Mouse (Mus musculus) layer of hippocampus, adult 9-11 months (tissue): ENCODE data around the gene Snrnp27.

ENCODE experiments used
- DNase-seq: peaks from one replicate; pipeline ENCODE4 v3.0.0; 2022

Snrnp27 gene

DNA sequence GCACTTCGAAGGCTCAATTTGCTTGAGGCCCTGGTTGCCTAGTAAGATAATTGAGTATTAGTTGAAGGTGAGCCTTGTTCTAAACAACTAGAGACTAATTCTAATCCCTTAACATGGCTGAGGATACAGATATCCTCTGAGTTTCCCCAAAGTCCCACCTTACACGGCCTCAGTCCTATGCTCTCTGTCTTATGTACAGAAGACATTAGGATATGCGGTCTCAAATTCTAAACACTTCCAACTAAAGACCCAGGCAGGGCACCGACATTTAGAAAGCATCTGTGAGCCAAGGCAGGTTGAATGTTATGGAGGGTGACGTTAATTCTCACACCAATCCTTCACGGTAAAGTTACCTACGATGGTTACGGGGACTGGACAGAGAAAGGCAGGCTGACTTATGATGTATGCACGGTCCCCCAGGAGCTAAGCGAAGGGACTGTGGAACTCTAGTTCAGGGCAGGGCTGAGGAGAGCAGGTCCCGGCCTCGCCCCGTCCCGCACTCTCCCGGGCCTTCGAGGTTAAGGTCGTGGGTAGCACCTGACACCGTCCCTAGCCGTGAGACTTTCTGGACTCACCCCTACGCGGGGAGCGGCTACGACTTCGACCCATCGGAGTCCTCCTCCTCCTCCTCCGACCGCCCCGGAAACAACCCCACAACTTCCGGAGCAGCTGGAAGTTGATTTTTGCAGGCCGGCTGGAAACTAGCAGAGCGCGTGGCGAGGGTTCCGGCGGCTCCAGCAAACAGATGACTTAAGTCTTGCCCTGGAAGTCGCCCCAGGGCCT, at the start of gene Snrnp27:
TSS of gene Snrnp27 (minus strand) at position 651 of the 783 bp plus-strand sequence.
- DNase-seq = peak; percentile 85

DNA sequence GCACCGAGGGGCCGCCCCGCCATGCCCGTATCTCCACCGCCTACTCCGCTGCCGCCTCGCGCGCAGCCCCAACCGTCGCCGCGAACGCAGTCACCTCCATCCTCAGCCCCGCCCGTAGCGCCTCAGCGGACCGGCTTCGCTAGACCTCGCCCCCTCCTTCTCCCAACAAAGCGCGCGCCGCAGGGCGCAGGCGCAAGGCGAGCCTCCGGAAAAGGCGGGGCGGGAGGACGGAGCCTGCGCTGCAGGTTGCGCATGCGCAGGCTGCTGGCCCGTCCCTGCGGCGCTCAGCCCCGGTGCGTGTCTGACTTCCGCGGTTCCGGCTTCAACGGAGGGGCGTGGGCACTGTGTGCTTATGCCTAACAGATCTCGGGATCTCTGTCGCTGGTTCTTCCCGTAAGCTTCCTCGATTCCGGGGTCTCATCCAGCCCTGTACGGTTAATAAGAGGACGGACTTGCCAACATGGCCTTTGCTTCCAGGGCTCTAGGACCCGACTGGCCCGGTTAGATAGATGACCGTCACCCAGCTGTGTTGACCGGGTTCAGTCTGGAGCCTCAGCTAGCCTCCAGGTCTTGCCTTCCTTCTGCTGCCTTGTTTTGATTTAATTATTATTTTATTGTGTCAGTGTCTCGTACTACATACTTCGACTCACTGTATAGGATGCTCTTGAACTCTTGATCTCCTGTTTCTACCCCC, 49.0 kb upstream of the Snrnp27 start, which contains the start of gene Gmcl1:
TSS of gene Gmcl1 (minus strand) at position 201 of the 694 bp plus-strand sequence.
- peak; percentile 94 for DNase-seq

DNA sequence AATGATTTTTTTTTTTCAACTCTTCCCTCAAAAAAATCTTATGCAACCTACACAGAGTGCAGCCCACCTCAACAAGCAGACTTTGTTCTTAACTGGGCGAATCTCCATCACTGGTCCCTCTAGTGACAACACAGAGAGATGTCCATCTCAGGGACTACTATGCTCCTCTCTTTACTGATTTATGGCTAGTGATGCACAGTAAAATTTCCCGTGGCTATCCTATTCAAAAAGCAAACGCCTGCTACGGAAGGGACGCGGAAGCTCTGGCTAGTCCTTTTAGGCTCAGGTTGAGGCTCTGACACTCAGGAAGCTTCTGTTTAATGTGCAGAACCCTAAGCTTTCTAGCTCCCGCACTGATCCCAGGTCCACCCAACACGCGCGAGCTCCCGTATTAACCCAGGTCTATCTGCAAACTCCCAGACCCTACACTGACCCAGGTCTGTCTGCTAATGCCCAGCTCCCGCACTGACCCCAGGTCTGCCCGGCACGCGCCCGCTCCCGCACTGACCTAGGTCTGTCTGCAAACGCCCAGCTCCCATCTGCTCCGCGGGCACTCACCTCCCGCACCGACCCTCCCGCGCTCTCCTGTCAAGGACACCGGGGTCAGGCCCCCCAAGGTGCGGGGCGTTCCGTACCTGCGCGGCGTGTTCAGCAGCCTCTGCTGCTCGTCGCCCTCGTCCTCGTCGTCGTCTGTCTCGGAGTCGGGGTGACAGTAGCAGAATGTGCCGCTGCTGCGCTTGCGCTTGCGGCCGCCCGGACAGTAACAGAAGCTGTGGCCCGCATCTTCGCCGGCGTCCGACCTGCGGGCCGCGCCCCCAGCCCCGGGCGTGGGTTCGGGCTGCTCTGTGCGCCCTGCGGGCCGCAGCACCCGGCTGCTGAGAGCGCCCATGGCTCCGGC, 48.2 kb upstream of the Snrnp27 start:
- peak; percentile 42 for DNase-seq

DNA sequence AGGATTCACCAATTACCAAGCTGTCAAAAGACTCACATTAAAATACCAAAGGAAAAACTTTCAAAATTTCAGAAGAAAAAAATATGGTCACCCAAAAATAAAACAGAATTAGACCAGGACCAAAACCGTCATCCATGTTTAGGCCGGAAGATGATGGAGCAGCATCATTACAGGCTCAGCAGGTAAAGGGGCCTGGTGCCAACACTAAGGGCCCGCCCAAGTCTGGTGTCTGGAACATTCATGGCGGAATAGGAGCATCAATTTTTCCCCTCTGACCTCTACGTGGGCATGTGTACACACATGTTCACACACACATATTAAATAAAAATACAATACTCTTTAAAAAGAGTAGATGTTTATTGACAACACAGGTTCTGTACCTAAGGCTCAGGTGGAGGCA, 44.4 kb upstream of the Snrnp27 start:
- no peak for DNase-seq

DNA sequence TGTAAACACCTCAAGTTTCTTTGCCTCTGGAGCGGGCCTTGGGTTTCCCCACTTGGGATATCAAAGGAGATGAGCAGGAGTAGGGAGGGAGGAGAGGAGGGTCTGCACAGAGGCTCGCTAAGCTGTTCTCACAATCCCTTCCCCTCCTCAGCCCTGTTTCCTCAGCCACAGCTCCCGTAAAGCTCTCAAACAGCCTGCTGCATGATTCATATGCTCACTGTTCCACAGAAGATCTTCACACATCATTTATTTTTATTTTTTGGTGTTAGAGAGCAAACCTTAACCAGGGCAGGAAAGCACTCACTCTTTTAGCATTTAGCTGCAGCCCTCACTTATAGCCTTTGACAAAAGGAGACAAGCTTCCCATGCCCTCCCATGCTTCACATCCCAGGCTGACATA, 37.7 kb upstream of the Snrnp27 start:
- DNase-seq = no peak

DNA sequence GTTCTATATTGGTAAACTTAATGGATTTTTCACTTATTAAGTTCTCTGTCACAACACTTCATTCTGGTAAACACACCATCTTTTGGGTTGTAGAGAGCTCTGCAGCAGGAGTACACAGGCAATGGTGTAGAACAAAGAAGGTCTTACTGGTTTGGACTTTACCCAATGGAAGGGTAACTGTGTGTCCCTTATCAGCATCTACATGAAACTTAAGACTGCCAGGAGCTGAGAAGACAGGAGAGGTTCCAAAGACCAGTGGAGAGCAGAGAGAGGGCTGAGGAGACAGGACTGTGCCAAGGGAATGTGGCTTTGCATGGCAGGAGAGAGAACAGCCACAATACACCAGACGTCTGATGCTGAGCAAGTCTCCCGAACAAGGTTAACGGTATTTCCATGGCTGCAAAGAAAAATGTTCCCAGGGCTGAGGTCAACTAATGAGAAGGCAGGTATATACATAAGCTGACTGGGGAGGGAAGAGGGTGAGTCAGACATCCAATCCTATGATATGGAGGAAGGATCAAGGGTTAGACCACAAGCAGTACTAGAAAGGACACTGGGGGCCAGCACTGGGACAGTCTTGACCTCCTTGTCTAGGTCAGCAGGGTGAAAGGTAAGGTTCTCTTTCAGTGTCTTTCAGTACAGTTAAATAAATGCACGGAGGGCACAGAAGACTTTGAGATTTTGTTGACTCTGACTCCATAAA, 23.9 kb upstream of the Snrnp27 start:
- no peak for DNase-seq

DNA sequence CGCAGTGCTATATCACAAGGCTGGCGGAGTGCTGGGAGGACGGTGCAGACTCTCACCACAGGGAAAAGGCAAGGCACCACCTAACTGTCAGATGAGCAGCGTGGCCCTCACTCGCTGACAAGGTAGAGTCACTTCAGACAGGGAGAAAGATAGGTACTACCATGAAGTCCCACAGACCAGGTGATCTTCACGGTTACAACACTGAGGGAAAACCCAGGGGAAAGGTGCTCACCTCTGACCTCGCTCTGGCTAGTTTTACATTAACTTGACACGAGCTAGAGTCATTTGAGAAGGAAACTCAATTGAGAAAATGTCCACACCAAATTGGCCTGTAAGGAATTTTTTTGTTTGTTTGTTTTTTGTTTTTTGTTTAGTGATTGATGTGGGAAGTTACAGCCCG, 18.3 kb upstream of the Snrnp27 start:
- DNase-seq = no peak

DNA sequence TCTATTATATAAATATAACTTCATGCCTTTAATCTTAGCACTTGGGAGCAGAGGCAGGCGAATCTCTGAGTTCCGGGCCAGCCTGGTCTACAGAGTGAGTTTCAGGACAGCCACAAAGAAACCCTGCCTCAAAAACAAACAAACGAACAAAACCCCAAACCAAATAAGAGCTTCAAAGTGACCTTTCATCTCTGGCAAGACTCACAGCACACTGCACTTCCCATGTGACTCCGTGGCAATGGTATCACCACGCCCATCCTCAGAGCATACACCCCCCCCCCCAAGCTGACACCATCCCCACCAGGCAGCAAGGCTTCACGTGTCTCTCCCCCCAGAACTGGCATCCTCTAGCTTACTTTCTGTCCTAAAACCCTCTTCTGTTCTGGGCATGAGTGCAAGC, 13.6 kb upstream of the Snrnp27 start:
- DNase-seq = no peak

DNA sequence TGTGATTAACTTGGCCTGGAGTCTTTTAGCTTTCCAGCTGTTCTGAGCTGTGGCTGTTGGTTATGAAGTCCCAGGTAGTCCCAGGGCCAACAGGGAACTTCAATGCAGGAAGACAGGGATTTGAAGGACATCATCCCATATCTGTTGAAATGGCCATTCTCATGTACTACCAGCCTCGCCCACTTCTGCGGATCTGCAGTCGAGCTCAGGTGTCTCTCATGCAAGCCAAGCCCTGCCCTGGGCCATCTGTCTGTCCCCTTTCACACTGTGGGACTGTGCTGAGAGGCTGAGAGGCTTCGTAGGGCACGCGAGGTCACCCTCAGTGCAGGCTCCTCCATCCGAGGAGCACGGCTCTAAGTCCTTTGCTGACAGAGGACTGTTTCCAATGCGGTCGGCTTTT, 11.9 kb upstream of the Snrnp27 start:
- no peak for DNase-seq

DNA sequence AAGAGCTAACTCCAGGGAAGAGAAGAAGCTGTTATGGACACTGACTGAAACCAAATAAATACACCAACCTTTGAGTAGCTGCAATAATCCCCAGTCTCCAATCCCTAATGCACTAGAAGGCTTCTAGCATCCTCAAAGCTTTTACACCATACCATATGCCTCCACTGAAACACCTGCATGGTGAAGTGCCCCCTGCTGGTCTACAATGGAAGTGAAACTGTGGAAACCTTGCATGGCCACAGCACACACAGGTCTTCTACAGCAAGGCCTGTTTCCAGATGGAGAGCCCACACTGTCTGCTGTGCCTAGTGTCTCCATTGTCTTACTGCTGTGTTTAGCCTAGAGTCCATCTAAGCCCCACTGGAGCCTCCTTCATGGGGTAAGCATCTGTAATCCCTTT, 10.1 kb upstream of the Snrnp27 start:
- no peak for DNase-seq

DNA sequence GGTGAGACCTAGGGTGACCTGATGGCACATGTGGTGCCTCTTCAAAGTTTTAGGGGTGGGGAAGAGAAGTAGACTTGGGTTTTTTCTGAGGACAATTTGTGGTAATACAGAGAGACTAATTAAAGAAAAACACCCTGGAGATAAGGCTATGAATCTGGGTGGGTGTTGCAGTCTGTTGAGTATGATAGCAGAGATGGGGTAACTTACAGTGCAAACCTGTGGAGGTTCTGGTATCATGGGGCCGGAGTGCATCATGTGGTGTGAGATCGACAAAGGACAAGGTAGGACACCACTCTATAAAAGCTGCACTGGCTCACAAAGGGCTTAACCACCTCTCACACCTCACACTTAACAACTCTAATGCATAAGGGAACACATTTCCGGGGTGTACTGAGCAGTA, 5.3 kb upstream of the Snrnp27 start:
- DNase-seq = no peak

DNA sequence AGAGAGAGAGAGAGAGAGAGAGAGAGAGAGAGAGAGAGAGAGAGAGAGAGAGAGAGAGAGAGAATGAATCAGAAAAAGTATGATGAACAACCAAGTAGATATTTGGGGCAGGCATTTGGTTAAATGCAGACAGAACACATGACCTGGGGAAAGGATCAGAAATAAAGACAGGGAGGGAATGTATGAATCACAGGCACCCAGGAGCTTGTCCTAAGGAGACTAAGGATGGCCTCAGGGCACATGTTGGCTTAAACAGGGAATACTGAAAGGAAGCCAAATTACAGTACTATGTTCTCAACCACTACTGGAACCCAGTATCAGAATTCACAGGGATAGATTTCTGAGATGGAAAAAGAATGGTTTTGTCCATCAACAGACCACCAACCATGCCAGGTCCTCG, 2.6 kb upstream of the Snrnp27 start:
- no peak for DNase-seq

DNA sequence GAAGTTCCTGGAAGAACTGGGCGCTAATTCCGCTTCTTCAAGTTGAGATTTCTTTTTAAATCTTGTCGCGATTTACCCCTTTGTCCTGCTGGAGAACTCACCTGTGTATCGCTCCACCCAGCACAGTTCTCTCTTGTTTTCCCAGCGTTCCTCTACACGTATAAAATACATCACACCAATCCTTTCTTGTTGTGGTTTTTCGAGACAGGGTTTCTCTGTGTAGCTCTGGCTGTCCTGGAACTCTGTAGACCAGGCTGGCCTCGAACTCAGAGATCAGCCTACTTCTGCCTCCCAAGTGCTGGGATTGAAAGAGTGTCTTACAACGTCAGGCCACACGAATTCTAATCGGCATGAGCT, 311 bp upstream of the Snrnp27 start:
- DNase-seq = no peak

DNA sequence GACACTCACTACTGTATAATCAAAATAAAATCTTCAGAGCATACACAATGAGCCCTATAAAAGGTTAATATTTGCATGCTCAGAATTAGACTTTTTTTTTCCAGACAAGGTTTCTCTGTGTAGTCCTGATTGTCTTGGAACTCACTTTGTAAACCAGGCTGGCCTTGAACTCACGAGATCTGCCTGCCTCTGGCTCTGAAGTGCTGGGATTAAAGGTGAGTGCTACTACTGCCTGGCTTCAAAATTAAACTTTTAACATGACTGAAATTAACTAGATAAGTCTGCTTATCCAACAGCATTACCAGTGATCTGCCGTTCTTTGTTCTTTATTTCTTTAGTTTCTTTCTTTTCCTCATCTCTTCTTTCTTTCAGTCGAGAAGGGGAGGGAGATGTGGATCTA, 3.0 kb downstream of the Snrnp27 start:
- no peak for DNase-seq

DNA sequence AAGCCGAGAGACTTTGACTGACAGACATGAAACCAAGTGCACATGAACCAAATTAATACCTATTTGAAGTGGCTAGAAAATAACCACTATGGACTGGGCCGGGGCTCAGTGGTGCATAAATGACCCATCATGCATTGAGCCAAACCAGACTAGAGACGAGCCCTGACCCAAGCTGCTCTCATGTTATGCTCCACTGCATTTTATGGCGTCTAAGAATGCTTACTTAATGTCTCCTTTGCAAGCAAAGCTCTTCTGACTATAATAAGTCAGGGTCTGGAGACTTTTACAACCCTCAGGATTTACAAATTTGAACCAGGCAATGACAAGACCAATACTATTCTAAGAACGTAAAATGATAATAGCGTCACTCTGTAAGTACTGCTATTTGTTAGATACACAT, 6.0 kb downstream of the Snrnp27 start:
- DNase-seq = no peak

DNA sequence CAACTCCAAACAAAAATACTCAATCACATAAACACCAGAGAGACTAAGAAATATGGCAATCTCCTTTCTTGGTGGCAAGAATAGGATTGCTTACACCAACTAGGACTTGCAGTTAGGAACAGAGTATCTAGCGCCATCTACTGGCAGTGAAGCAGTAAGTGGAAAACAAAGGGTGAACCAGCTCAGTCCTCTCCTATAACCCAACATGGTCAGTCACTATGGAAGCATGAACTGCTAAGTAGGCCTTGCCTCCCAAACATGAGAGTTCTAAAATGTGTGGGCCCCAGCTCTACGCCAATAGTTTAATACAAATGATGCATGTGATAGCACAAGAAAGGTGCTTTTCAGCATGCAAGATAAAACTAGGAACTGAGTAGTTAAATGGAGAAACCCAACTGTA, 13.4 kb downstream of the Snrnp27 start:
- DNase-seq = peak; percentile 72

DNA sequence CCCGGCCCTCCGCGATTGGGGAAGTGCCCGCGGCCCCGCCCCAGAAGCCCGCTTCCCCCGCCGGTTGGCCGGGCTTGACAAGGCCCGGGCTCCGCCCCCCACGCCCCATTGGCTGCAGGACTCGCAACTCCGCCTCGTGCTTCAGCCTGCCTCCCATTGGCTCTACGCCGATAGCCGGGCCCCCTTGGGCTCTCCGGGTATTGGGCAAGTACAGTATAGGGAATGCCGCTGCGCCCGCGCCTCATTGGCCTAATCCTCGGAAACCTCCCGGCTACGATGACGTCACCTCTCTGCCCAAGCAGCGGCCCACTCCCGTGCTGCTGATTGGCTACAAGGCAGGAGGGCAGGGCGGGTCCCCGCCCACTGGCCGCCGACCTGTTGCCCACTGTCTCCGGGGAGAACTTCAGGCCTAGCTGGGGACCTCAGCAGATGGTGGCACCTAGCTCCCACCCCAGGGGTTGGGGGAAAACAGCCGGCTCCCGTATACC, 15.0 kb downstream of the Snrnp27 start:
- DNase-seq = peak; percentile 100

DNA sequence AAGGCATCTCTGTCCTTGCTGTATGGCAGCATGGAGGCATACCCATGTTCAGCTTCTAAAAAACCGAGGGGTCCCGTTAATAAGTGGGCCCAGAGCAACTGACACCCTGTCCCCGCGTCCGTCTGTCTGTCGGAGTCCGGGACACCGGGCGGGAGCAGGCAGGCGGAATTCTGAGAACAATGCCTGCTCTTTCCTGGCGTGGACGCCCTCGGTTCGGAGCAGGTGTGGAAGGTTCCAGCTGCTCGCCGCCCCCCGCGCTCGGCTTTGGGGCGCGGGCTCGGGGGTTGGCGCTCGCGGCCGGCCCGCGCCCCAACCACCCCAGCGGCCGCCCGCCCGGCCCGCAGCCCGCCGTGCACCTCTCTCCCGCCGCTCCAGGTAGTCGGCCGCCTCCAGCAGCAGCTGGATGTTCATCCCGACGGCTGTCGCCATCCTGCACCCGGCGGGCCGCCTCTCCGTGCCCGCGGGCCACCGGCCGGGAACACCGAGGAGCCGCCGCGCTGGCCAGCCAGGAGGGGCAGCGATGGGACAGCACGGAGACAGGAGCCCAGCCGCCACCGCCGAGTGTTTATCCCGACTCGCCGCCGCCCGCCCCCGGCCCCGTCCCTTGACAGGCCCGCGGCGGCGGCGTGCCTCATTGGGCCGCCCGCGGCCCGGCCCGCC, 15.6 kb downstream of the Snrnp27 start, which contains the start of gene Mxd1:
TSS of gene Mxd1 (minus strand) at position 582 of the 660 bp plus-strand sequence.
- DNase-seq = no peak

DNA sequence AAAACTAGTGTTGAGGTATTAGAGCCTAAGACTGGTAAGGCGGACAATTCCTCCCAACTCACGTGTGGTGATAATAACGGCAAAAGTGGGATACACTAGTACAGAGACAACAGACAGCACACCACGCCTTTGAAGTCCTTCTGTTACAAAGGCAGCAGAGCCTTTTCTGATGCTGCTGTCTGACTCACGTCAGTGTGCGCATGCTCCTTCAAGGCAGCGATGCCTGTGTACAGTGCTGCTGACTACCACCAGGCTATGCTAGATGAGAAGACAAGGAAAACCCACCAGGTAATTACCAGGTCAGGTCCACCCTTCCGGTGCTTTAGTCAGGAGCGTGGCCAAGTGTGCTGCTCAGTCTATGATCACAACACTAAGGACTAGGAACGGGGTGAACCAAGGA, 17.3 kb downstream of the Snrnp27 start:
- DNase-seq = no peak

DNA sequence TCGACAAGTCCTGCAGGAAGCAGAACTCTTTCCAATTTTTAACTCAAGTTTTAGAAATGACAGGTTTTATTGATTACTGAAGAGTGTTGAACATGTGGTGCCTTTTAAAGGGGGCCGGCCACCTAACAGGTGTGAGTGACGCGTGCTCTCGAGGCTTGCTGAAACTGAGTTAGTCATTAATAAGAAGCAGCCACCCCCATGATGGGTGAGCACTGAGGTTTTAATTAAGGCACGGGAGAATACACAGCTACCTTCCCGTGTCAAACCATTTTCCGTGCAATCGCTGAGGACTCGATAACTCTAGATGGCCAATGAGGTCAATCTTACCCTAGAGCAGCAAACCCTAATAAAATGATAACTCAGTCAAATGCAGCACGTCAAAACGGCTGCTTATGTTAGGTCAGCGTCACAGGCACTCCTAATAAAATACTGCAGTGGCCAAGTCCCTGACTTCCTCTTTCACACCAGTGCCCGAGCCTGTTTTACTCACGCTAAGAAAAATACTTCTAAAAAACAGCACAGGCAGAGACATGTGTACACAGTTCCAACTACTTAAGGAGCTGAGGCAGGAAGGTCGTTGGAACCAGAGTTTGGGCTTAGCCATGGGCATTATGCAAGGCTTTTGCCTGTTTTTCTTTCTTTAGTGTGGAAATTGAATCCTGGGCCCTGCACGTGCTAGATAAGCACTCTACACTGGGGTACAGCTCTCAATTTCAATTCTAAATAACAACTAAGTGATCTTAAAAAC, 18.6 kb downstream of the Snrnp27 start:
- no peak for DNase-seq

DNA sequence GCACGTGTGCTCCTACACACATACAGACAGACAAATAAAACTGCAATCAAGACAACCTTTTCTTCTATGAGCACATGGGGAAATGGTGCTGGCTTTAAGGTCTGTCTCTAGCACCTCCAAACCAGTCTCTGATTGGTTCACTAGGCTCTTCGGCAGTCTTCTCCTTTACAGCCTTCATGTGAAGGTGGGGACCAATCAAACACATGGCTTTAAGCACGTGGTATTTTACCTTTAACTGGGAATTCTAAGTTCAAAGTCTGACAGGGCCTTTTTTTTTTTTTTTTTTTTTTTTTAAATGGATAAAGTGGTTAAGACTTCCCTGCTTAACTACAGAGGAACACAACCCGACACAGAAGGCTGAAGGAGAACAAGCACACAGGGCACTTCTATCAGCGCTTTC, 19.2 kb downstream of the Snrnp27 start:
- no peak for DNase-seq
